Mouse (Mus musculus) macrophage (primary cell): ENCODE data around the gene Abracl. TPM values are rescaled to one million over a fixed set of nuclear protein-coding genes. Genes with fewer than 3 reads are reported as not detected.
A peak's percentile ranks its signal among the peaks of the same experiment; 100 is the strongest.

Experiments
- H3K27ac ChIP-seq: fragments of 350-480 bp; formaldehyde crosslinking; 2 replicates; pipeline ENCODE4 v1.9.0; 2021
- H3K36me3 ChIP-seq: fragments of 350-480 bp; formaldehyde crosslinking; 2 replicates; pipeline ENCODE4 v1.9.0; 2021; ENCODE audit errors: inconsistent target
- H3K4me3 ChIP-seq: fragments of 350-480 bp; formaldehyde crosslinking; 2 replicates; pipeline ENCODE4 v1.9.0; 2021; ENCODE audit errors: inconsistent target
- H3K79me2 ChIP-seq: fragments of 350-480 bp; formaldehyde crosslinking; 2 replicates; pipeline ENCODE4 v1.9.0; 2021; ENCODE audit errors: inconsistent target
- WGBS: methylation state at CpG from one replicate; pipeline ENCODE4 v1.1.7; 2026; ENCODE audit warnings: inconsistent platforms; ENCODE audit not compliant: missing documents; 5-methylcytosine and 5-hydroxymethylcytosine counted together
- polyA plus RNA-seq: library from polyadenylated mRNA; stranded (reverse); fragments of 250-400 nt; gene quantifications from 3 replicates; pipeline ENCODE4 v1.2.4, GENCODE M21; 2018; ENCODE audit warnings: inconsistent platforms
- total RNA-seq, 78 experiments: library from RNA; depleted of rRNA; stranded (reverse); fragments of 250-400 nt; gene quantifications; 1 replicate in 9 of 78; 2 replicates in 24 of 78; 3 replicates in 43 of 78; 4 replicates in 2 of 78; pipeline ENCODE4 v1.2.4; 2018; ENCODE audit warnings: inconsistent platforms in 56 of 78

Gene Abracl
- 100 to 1,000 TPM in 4 of 26 experiments, 10 to 100 TPM in 22; 10.5 to 239 (median 57.1) TPM for total RNA-seq (2018; cell fraction: chromatin; rRNA removed)
- 100 to 1,000 TPM; 116 to 314 (median 173) TPM for total RNA-seq (2018; cell fraction: cytosol; rRNA removed)
- 100 to 1,000 TPM in 14 of 26 experiments, 10 to 100 TPM in 12; 38.8 to 283 (median 110) TPM for total RNA-seq (2018; cell fraction: nucleus; rRNA removed)
- polyA plus RNA-seq = 133 to 163 TPM (median 154 TPM) in 3 replicates

- H3K36me3 ChIP-seq = peaks cover 7% of the 10 kb centered on the region; the same call in 1 of the 2 replicates
- peaks cover 47% of the 10 kb centered on the region for H3K79me2 ChIP-seq
- WGBS = under 1% methylated on average over 36 of the region's 37 CpGs
- H3K27ac ChIP-seq = peak within 1 kb of the TSS; percentile 86
- peak within 1 kb of the TSS; percentile 90 for H3K4me3 ChIP-seq
These were observed at the start of gene Abracl for GRCm38 (mm10) chr10:18022741-18023347. Gene Abracl, minus strand, starts transcription at chr10:18023288.

- peaks cover 90% of the 10 kb centered on the region for H3K79me2 ChIP-seq
These were observed 49.8 kb upstream of the Abracl start for GRCm38 (mm10) chr10:18072871-18073270.

GRCm38 (mm10) chr10:18070616-18071015 lies 47.5 kb upstream of the Abracl start:
- WGBS = 0% methylated on average over 2 of the region's 2 CpGs

More at GRCm38 (mm10) chr10:18072871-18073270, 49.8 kb upstream of the Abracl start:
- WGBS = 88% methylated on average over 3 of the region's 3 CpGs
- Histone ChIP-seq H3K27ac (no peak overlapping the region), H3K4me3 (no peak overlapping the region), H3K36me3 (no peaks in the 10 kb centered on the region)

GRCm38 (mm10) chr10:18070144-18070543 lies 47.1 kb upstream of the Abracl start:
- H3K27ac ChIP-seq = peak overlapping the region; percentile 12
- H3K79me2 ChIP-seq = peaks cover 90% of the 10 kb centered on the region
- H3K4me3 ChIP-seq = no peak overlapping the region
- H3K36me3 ChIP-seq = no peaks in the 10 kb centered on the region
- WGBS = 13% methylated on average over 3 of the region's 3 CpGs

More at GRCm38 (mm10) chr10:18070616-18071015, 47.5 kb upstream of the Abracl start:
- Histone ChIP-seq H3K36me3 (no peaks in the 10 kb centered on the region), H3K79me2 (peaks cover 90% of the 10 kb centered on the region), H3K27ac (peak overlapping the region; percentile 12), H3K4me3 (no peak overlapping the region)

GRCm38 (mm10) chr10:18069576-18069975 lies 46.5 kb upstream of the Abracl start:
- Histone ChIP-seq H3K79me2 (peaks cover 90% of the 10 kb centered on the region), H3K4me3 (no peak overlapping the region), H3K27ac (no peak overlapping the region), H3K36me3 (no peaks in the 10 kb centered on the region)
- WGBS = 65% methylated on average over 2 of the region's 2 CpGs

- Histone ChIP-seq H3K27ac (no peak overlapping the region), H3K4me3 (no peak overlapping the region), H3K79me2 (peaks cover 90% of the 10 kb centered on the region), H3K36me3 (no peaks in the 10 kb centered on the region)
- 90% methylated on average over 2 of the region's 2 CpGs for whole genome bisulfite sequencing
These were observed 45.8 kb upstream of the Abracl start for GRCm38 (mm10) chr10:18068880-18069279.

DNA sequence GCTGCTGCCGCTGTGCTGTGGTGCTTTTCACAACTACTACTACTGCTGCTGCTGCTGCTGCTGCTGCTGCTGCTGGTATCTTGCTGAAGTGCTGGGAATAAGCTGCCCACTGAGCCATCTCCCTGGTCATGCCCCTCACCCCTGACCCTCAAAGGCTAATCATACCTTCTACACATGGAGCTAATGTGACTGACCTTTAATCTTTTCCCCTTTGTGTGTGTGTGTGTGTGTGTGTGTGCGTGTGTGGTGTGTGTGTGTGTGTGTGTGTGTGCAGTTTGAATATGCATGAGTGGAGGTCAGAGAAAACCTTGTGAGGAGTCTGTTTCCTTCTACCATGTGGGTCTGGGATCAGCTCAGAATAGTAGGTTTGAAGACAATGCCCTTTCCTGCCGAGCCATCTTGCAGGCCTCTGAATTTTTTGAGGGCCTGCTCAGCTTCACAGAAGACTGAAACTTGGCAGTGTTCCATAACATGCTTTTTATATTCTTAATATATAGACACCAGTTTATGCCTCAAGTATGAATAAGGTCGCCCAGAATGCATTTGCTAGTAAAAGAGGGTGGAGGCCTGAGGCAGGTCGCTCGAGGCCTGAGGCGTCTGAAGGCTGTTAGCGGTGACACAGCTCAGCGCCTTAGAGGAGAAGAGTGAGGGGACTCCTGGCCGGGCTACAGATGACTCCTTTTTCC lies 44.8 kb upstream of the Abracl start:
- H3K36me3 ChIP-seq = no peaks in the 10 kb centered on the region
- H3K27ac ChIP-seq = no peak overlapping the region
- WGBS = 89% methylated on average over 10 of the region's 10 CpGs
- peaks cover 90% of the 10 kb centered on the region for H3K79me2 ChIP-seq
- no peak overlapping the region for H3K4me3 ChIP-seq

DNA sequence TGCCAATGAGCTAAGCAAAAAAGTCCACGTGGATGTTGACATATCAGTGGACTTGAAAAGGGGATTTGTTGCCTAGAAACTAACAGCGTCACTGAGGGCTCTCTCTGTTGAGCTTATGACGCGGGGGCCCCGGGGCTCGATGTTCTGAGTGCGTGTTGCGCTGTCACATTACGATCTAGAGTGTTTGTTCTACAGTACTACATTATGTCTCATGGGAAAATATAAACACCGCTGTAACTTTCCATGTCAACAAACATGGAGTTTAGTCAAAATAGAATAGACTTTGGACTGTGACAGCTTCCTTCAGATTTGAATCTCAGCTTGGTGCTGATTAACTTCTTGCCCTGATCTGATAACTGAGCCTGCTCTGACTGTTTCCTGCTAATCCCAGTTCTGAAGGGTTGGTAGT lies 42.9 kb upstream of the Abracl start:
- WGBS = 91% methylated on average over 10 of the region's 10 CpGs
- Histone ChIP-seq H3K79me2 (peaks cover 90% of the 10 kb centered on the region), H3K27ac (no peak overlapping the region)

DNA sequence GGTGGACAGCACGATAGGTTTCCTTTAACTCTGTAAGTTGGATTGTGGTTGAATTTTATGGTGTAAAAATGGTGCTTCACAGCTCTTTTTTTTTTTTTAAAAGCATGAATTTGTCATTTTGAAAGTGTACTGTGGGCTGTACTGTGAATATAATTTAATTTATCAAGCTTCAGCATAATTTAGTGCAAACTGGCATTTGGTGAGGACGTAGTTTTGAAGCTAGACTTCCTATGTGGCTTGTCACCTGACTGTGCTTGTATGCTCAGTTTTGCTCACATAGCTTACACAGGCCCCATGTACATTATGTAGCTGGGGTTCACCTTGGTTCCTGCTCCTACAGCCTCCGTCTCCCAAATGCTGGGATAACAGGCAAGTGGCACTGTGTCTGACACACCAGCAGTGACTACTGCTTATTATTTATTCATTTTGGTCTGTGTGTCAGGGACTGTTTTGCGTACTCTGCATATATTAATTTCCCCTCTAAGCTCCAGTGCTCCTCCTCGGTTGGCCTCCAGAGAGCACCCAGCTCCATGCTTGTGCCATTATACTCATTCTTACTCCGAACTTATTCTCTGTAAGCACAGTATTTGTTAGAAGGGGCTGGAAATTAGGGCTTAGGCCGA lies 41.6 kb upstream of the Abracl start:
- 78% methylated on average over 7 of the region's 7 CpGs for WGBS
- Histone ChIP-seq H3K27ac (peak overlapping the region; percentile 49), H3K4me3 (no peak overlapping the region), H3K79me2 (peaks cover 100% of the 10 kb centered on the region), H3K36me3 (no peaks in the 10 kb centered on the region)

More for the DNA sequence above, 42.9 kb upstream of the Abracl start:
- Histone ChIP-seq H3K36me3 (no peaks in the 10 kb centered on the region), H3K4me3 (no peak overlapping the region)

GRCm38 (mm10) chr10:18061533-18061932 lies 38.4 kb upstream of the Abracl start:
- 90% methylated on average over 4 of the region's 4 CpGs for WGBS
- Histone ChIP-seq H3K27ac (no peak overlapping the region), H3K4me3 (no peak overlapping the region), H3K79me2 (peaks cover 100% of the 10 kb centered on the region), H3K36me3 (no peaks in the 10 kb centered on the region)

- no peak overlapping the region for H3K27ac ChIP-seq
- peaks cover 97% of the 10 kb centered on the region for H3K79me2 ChIP-seq
- 83% methylated on average over 2 of the region's 2 CpGs for WGBS
- no peak overlapping the region for H3K4me3 ChIP-seq
- H3K36me3 ChIP-seq = no peaks in the 10 kb centered on the region
These were observed 37.7 kb upstream of the Abracl start for GRCm38 (mm10) chr10:18060778-18061177.

DNA sequence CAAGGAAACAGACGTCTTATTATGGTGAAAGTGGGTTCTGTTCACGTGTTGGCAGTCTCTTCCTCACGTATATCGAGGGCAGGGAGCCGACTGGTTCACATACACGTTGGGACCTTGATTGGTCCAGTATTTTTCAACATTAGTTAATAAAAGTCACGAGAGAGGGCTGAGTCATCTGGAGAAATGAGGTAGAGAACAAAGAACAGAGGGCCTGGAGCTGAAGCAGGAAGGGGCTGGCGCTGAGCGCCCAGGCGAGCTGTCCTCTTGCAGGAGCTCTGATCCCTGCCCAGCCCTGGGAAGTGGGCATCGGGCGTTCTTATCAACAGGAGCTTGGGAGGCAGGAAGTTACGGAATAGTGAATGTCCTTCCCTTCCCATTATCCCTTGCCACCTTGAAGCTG lies 36.7 kb upstream of the Abracl start:
- Histone ChIP-seq H3K27ac (no peak overlapping the region), H3K4me3 (no peak overlapping the region), H3K79me2 (peaks cover 88% of the 10 kb centered on the region), H3K36me3 (no peaks in the 10 kb centered on the region)
- 34% methylated on average over 12 of the region's 13 CpGs for WGBS

DNA sequence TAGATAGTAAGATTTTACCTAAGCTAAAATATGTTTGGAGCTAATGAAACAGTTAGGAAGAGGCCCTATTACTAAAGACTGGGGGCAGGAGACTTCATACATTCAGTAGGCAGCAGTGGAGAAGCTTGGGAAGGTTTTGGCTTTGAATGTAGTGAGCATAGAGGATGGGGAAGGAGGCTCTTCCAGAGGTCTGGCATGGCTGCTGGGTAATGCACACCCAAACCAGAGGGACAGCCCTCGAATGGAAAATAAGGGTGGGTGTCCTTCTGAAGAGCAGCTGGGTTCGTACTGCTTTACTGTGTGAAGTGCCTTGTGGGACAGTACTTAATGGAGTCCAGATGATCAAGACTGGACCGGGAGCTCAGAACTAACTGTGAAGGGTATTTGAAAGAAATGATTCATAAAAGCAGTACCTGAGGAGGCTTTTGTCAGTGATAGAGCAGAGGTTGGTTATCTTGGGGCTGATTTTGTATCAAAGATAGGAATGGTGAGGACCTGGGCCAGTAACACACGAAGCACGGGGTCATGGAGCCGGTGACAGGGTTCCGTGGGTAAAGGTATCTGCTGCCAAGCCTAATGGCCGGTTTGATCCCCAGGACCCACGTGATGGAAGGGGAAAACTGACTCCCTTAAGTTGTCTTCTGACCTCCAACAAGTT lies 35.7 kb upstream of the Abracl start:
- H3K79me2 ChIP-seq = peaks cover 78% of the 10 kb centered on the region
- no peak overlapping the region for H3K4me3 ChIP-seq
- 91% methylated on average over 9 of the region's 9 CpGs for WGBS
- no peaks in the 10 kb centered on the region for H3K36me3 ChIP-seq
- no peak overlapping the region for H3K27ac ChIP-seq

DNA sequence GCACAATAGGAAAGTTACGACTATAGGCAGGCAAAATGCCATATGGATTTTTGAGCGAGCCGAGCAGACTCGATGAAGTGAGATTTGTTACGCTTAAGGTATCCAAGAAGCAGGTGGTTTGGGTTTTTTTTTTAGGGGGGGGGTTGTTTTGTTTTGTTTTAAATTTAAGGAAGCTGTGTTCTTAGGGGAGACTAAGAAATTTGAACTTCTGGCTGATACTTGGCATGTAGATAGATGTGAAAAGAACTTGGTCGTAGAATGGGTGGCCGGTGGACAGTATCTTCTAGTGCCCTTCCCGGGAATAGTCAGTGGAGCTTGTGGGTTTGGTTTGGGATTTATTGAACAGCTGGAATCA lies 33.3 kb upstream of the Abracl start:
- H3K36me3 ChIP-seq = no peaks in the 10 kb centered on the region
- peaks cover 53% of the 10 kb centered on the region for H3K79me2 ChIP-seq
- peak overlapping the region; percentile 68 for H3K4me3 ChIP-seq
- WGBS = 0% methylated on average over 8 of the region's 8 CpGs
- H3K27ac ChIP-seq = 0 out of 2 replicates have a peak overlapping the region, but pooled peaks have one; percentile 10
